Mouse (Mus musculus): ENCODE results near the gene Abcb8. TPM values are rescaled to one million over a fixed set of nuclear protein-coding genes. Genes with fewer than 3 reads are reported as not detected.

Abcb8 gene
- polyA plus RNA-seq, 1 experiment from 2014 or later = 56.5 TPM

DNA sequence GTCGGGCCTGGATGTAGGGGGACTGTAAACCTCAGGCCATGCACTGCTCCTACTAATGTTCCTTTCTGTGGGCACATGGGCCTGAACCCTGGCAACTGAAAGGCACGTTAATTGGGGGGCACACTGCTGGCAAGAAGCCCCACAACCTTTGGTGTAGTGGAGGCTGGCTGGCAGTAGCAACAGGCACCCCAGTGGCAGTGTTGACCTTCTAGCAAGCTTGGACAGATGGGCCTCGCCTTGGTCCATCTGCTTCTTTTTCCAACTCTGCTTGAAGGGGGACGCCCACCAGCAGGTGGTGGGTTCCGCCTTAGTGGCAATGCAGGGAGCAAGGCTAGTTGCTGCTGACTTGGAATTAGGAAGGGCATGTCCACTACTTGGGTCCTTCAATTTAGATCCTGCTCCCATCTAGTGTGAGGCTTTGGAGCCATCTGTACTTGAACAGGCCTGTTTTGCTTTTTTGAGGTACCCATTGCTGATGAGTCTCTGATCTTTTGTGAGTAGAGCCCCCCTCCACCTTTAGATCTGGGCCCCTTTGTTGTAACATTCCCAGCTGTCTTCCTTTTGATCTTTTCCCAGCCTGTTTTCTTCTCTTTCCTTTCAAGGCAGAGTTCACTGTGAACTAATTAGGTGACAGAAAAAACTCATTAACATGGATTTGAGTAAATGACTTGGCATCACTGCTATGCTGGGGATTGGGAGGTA, 60.0 kb downstream of the Abcb8 start:
- Histone ChIP-seq H3K4me3 (peak overlapping the region; percentile 94), H3K27me3 (no peaks in the 10 kb centered on the region), H3K9me3 (no peaks in the 10 kb centered on the region), H3K4me2 (peak overlapping the region; percentile 99), H3K4me1 (replicated peaks) (peaks cover 46% of the 10 kb centered on the region), H3K36me3 (no peaks in the 10 kb centered on the region), H3K9ac (peak overlapping the region; percentile 92), H3K27ac (replicated peaks) (peak overlapping the region; percentile 87)
- under 1% methylated on average over 5 of the region's 5 CpGs for WGBS
- no peak for ATAC-seq (ENCODE audit: low FRiP score, low read depth)

DNA sequence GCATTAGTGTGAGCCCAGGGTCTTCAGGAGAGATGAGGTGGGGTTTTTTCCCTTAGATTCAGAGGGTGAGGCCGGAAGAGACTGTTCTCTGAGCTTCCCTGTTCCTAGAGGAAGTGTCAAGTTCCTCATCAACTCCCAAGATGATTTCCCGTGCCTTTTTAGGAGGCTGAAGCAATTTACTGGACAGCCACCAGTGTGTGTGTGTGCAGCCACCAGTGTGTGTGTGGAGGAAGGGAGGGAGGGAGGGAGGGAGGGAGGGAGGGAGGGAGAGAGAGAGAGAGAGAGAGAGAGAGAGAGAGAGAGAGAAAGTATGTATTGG, 60.5 kb downstream of the Abcb8 start:
- Histone ChIP-seq H3K4me2 (peak overlapping the region; percentile 99), H3K27ac (replicated peaks) (peak overlapping the region; percentile 87), H3K4me1 (replicated peaks) (peaks cover 46% of the 10 kb centered on the region), H3K27me3 (no peaks in the 10 kb centered on the region), H3K36me3 (no peaks in the 10 kb centered on the region), H3K4me3 (peak overlapping the region; percentile 94), H3K9ac (peak overlapping the region; percentile 92), H3K9me3 (no peaks in the 10 kb centered on the region)
- ATAC-seq (ENCODE audit: low FRiP score, low read depth) = no peak
- whole genome bisulfite sequencing = 4% methylated on average over 2 of the region's 2 CpGs

DNA sequence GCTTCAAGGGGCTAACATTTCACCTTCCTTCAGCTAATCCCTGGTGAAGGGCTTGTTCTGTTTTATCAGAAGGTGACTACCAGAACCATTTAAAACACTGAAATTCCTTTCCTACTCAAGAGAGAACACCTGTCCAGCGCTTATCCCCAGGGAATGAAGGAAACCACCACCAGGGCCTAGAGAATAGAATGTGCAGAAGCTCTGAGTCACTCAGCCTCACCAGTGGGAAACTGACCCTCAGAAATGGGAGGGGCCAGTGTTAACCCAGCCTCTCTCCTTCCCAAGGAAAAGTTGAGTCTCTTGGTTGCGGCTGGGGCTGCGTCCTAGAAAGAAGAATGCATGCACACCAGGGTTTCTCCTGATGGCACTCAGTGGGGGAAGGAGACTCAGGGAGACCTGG, 61.6 kb downstream of the Abcb8 start:
- 52% methylated on average over 3 of the region's 3 CpGs for WGBS
- 0 out of 2 replicates have a peak overlapping the region, but pooled peaks have one; percentile 16 for H3K4me3 ChIP-seq
- ATAC-seq (ENCODE audit: low FRiP score, low read depth) = no peak

DNA sequence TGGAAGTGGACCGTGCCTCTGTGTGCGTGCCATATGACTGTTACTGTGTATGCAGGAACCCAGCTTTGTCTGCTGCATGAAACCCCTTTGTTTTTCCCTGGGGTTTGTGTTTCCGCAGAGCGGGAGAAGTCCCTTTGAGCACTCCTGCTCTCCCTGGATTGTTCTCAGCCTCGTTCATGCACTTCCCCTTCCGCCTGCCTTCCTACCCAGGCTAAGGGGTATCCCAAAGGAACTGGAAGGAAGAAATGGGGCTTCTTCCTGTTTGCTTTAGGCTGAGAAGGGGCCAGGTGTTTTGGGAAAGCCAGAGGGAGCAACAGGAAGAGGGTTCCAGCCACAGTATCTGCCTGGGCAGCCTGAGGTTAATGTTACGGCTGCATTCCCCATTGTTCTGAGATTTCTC, 62.1 kb downstream of the Abcb8 start:
- Histone ChIP-seq H3K4me3 (0 out of 2 replicates have a peak overlapping the region, but pooled peaks have one; percentile 3), H3K27me3 (no peaks in the 10 kb centered on the region), H3K9me3 (no peaks in the 10 kb centered on the region), H3K4me1 (replicated peaks) (peaks cover 46% of the 10 kb centered on the region), H3K4me2 (peak overlapping the region; percentile 99), H3K27ac (replicated peaks) (0 out of 2 replicates have a peak overlapping the region, but pooled peaks have one; percentile 42), H3K9ac (0 out of 2 replicates have a peak overlapping the region, but pooled peaks have one; percentile 11), H3K36me3 (no peaks in the 10 kb centered on the region)
- ATAC-seq (ENCODE audit: low FRiP score, low read depth) = no peak
- WGBS = 43% methylated on average over 7 of the region's 7 CpGs

More for the DNA sequence above, 61.6 kb downstream of the Abcb8 start:
- H3K27ac ChIP-seq (replicated peaks) = peak overlapping the region; percentile 42; the same call in 1 of the 2 replicates
- H3K4me2 ChIP-seq = peak overlapping the region; percentile 99
- no peaks in the 10 kb centered on the region for H3K36me3 ChIP-seq
- H3K27me3 ChIP-seq = no peaks in the 10 kb centered on the region
- peak overlapping the region; percentile 15; the same call in 1 of the 2 replicates for H3K9ac ChIP-seq
- H3K4me1 ChIP-seq (replicated peaks) = peaks cover 46% of the 10 kb centered on the region
- no peaks in the 10 kb centered on the region for H3K9me3 ChIP-seq

Other genes starting within 250 kb of the Abcb8 start
- gene Nupl2, start 228.7 kb upstream of the Abcb8 start, polyA plus RNA-seq (2015; fragmentation: Nextera tagmentation; extraction: Ambion mirVana) = 12.8 and 13.8 TPM in 2 replicates
- 13.0 and 17.9 TPM in 2 replicates for gene Kcnh2, start 42.1 kb upstream of the Abcb8 start, polyA plus RNA-seq (2015; fragmentation: Nextera tagmentation; extraction: Ambion mirVana)
- gene Nos3, start 28.9 kb upstream of the Abcb8 start, polyA plus RNA-seq (2015; fragmentation: Nextera tagmentation; extraction: Ambion mirVana) = 9.6 and 10.7 TPM in 2 replicates
- gene Atg9b, start 1.5 kb upstream of the Abcb8 start, polyA plus RNA-seq (2015; fragmentation: Nextera tagmentation; extraction: Ambion mirVana) = 2.9 and 3.6 TPM in 2 replicates
- gene Asic3, start 19.7 kb downstream of the Abcb8 start, polyA plus RNA-seq (2015; fragmentation: Nextera tagmentation; extraction: Ambion mirVana) = 0.88 and 1.4 TPM in 2 replicates
- 115 and 123 TPM in 2 replicates for gene Cdk5, start 29.9 kb downstream of the Abcb8 start, polyA plus RNA-seq (2015; fragmentation: Nextera tagmentation; extraction: Ambion mirVana)
- 25.1 and 26.8 TPM in 2 replicates for gene Slc4a2, start 30.2 kb downstream of the Abcb8 start, polyA plus RNA-seq (2015; fragmentation: Nextera tagmentation; extraction: Ambion mirVana)
- 96.8 and 113 TPM in 2 replicates for gene Fastk, start 51.6 kb downstream of the Abcb8 start, polyA plus RNA-seq (2015; fragmentation: Nextera tagmentation; extraction: Ambion mirVana)
- gene Tmub1, start 54.2 kb downstream of the Abcb8 start, polyA plus RNA-seq (2015; fragmentation: Nextera tagmentation; extraction: Ambion mirVana) = 55.1 and 64.2 TPM in 2 replicates
- 112 and 124 TPM in 2 replicates for gene Agap3, start 58.5 kb downstream of the Abcb8 start, polyA plus RNA-seq (2015; fragmentation: Nextera tagmentation; extraction: Ambion mirVana)
- 6.8 and 8.8 TPM in 2 replicates for gene Gbx1, start 133.5 kb downstream of the Abcb8 start, polyA plus RNA-seq (2015; fragmentation: Nextera tagmentation; extraction: Ambion mirVana)
- 0.14 and 0.26 TPM in 2 replicates for gene Asb10, start 147.3 kb downstream of the Abcb8 start, polyA plus RNA-seq (2015; fragmentation: Nextera tagmentation; extraction: Ambion mirVana)
- gene 4931409K22Rik, start 163.1 kb downstream of the Abcb8 start, polyA plus RNA-seq (2015; fragmentation: Nextera tagmentation; extraction: Ambion mirVana) = 0.10 and 0.18 TPM in 2 replicates
- 78.7 and 82.1 TPM in 2 replicates for gene Abcf2, start 183.8 kb downstream of the Abcb8 start, polyA plus RNA-seq (2015; fragmentation: Nextera tagmentation; extraction: Ambion mirVana)
- 18.7 and 19.0 TPM in 2 replicates for gene Chpf2, start 193.1 kb downstream of the Abcb8 start, polyA plus RNA-seq (2015; fragmentation: Nextera tagmentation; extraction: Ambion mirVana)
- 134 and 138 TPM in 2 replicates for gene Smarcd3, start 230.7 kb downstream of the Abcb8 start, polyA plus RNA-seq (2015; fragmentation: Nextera tagmentation; extraction: Ambion mirVana)